Mouse (Mus musculus): ENCODE data around the gene Stx8. TPM values are rescaled to one million over a fixed set of nuclear protein-coding genes. Genes with fewer than 3 reads are reported as not detected.

Gene Stx8
- total RNA-seq, 2 experiments from 2014 or later: 24.1 to 25.1 TPM

- no peak for DNase-seq
- intact Hi-C loops (cut with DNase I): no loop called here
Observed at GRCm38 (mm10) chr11:68032448-68032847, 66.5 kb downstream of the Stx8 start.

GRCm38 (mm10) chr11:68033331-68033926, 67.4 kb downstream of the Stx8 start:
- DNase-seq: no peak
- intact Hi-C loops (cut with DNase I): no loop called here

- intact Hi-C loops (cut with DNase I): no loop called here
- DNase-seq: no peak
Observed at GRCm38 (mm10) chr11:68034422-68034821, 68.4 kb downstream of the Stx8 start.

GRCm38 (mm10) chr11:68035303-68035891, 69.4 kb downstream of the Stx8 start:
- intact Hi-C loops (cut with DNase I): no loop called here
- no peak for DNase-seq

- intact Hi-C loops (cut with DNase I): no loop called here
- no peak for DNase-seq
Observed at GRCm38 (mm10) chr11:68036133-68036959, 70.4 kb downstream of the Stx8 start.

GRCm38 (mm10) chr11:68037093-68037492, 71.1 kb downstream of the Stx8 start:
- no peak for DNase-seq
- intact Hi-C loops (cut with DNase I): no loop called here

GRCm38 (mm10) chr11:68038101-68038500, 72.1 kb downstream of the Stx8 start:
- intact Hi-C loops (cut with DNase I): no loop called here
- no peak for DNase-seq

GRCm38 (mm10) chr11:68044181-68044580, 78.2 kb downstream of the Stx8 start:
- intact Hi-C loops (cut with DNase I): no loop called here
- DNase-seq: peak in 1 of 2 experiments; percentile 28

- intact Hi-C loops (cut with DNase I): no loop called here
- no peak for DNase-seq
Observed at GRCm38 (mm10) chr11:68046916-68047315, 80.9 kb downstream of the Stx8 start.

GRCm38 (mm10) chr11:68049261-68050165, 83.5 kb downstream of the Stx8 start:
- intact Hi-C loops (cut with DNase I): no loop called here
- DNase-seq: no peak

- DNase-seq: no peak
- intact Hi-C loops (cut with DNase I): no loop called here
Observed at GRCm38 (mm10) chr11:68050725-68051124, 84.7 kb downstream of the Stx8 start.

- intact Hi-C loops (cut with DNase I): no loop called here
- DNase-seq: no peak
Observed at GRCm38 (mm10) chr11:68051305-68051704, 85.3 kb downstream of the Stx8 start.

GRCm38 (mm10) chr11:68058466-68059201, 92.6 kb downstream of the Stx8 start:
- DNase-seq: peak in 1 of 2 experiments; percentile 15
- intact Hi-C loops (cut with DNase I): no loop called here

GRCm38 (mm10) chr11:68060651-68061050, 94.7 kb downstream of the Stx8 start:
- intact Hi-C loops (cut with DNase I): no loop called here
- no peak for DNase-seq

- intact Hi-C loops (cut with DNase I): no loop called here
- no peak for DNase-seq
Observed at GRCm38 (mm10) chr11:68062116-68062515, 96.1 kb downstream of the Stx8 start.

- intact Hi-C loops (cut with DNase I): no loop called here
- no peak for DNase-seq
Observed at GRCm38 (mm10) chr11:68067806-68068205, 101.8 kb downstream of the Stx8 start.

GRCm38 (mm10) chr11:68070086-68070485, 104.1 kb downstream of the Stx8 start:
- no peak for DNase-seq
- intact Hi-C loops (cut with DNase I): no loop called here

- no peak for DNase-seq
- intact Hi-C loops (cut with DNase I): no loop called here
Observed at GRCm38 (mm10) chr11:68071836-68072235, 105.8 kb downstream of the Stx8 start.

GRCm38 (mm10) chr11:68072597-68073210, 106.7 kb downstream of the Stx8 start:
- intact Hi-C loops (cut with DNase I): no loop called here
- no peak for DNase-seq

- intact Hi-C loops (cut with DNase I): no loop called here
Observed at GRCm38 (mm10) chr11:68074686-68075085, 108.7 kb downstream of the Stx8 start.

More at GRCm38 (mm10) chr11:68074686-68075085, 108.7 kb downstream of the Stx8 start:
- no peak for DNase-seq

Measured in heart, postnatal 36 days (tissue).